15 mouse cellular contexts compared by ENCODE assay signal in the genomic region with DNA sequence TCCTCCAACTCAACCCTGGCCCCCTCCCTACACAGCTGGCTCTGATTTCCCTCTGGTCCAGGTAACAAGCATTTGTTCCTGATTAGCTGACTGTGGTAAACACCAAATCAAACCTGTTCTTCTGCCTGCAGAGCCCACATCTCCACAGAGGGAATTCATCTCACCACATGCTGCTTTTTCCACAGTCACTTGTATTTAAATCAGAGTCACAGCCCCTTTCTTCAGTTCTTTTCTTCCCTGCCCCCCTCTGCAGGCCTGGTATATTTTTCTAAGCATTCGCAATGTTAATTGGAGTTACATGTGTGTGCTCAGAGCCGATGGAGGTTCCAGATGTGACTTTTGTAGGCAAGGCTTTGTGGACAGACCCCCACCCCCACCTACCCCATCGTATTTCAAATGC.
A peak's percentile ranks its signal among the peaks of the same experiment; 100 is the strongest.
DNase-seq lines count a peak whose midpoint lies in the region; ATAC-seq lines count a peak whose summit lies in the region.
"Had no signal": no experiment of that assay in that cellular context is flagged by ENCODE, and none has a peak within 500 bp of the region (broad histone marks: within the 10 kb centered on the region; RNA-seq: fewer than 3 reads in every experiment).

No protein-coding gene starts in this region.

- no peaks in the 10 kb centered on the region for H3K27me3 ChIP-seq in embryonic facial prominence, embryonic 10.5 days (replicated peaks; ENCODE audit: low read depth, poor library complexity, severe bottlenecking)
- no peaks in the 10 kb centered on the region for H3K27me3 ChIP-seq in forebrain, embryonic 16.5 days (replicated peaks; ENCODE audit: control insufficient read depth, insufficient read depth, low read length)
- no peaks in the 10 kb centered on the region for H3K27me3 ChIP-seq in limb, embryonic 13.5 days
- no peaks in the 10 kb centered on the region for H3K27me3 ChIP-seq in neural tube, embryonic 12.5 days (replicated peaks)
- H3K27me3 ChIP-seq: Patski had no signal

- 19% methylated on average over 3 of the region's 3 CpGs for WGBS in embryonic facial prominence, embryonic 10.5 days
- WGBS in forebrain, embryonic 16.5 days: 7% methylated on average over 3 of the region's 3 CpGs
- WGBS in limb, embryonic 13.5 days: 5% methylated on average over 3 of the region's 3 CpGs
- WGBS in neural tube, embryonic 12.5 days: 25% methylated on average over 3 of the region's 3 CpGs

- no peak overlapping the region for H3K9ac ChIP-seq in forebrain, embryonic 16.5 days (replicated peaks; ENCODE audit: low read depth, low read length)
- no peak overlapping the region for H3K9ac ChIP-seq in limb, embryonic 13.5 days
- H3K9ac ChIP-seq in neural tube, embryonic 12.5 days: no peak overlapping the region

- H3K9me3 ChIP-seq in embryonic facial prominence, embryonic 10.5 days: no peaks in the 10 kb centered on the region
- no peaks in the 10 kb centered on the region; the same call in 1 of the 2 replicates for H3K9me3 ChIP-seq in forebrain, embryonic 16.5 days (ENCODE audit: control insufficient read depth, low read length)
- H3K9me3 ChIP-seq in limb, embryonic 13.5 days: no peaks in the 10 kb centered on the region
- H3K9me3 ChIP-seq in neural tube, embryonic 12.5 days: peaks cover 5% of the 10 kb centered on the region; the same call in 1 of the 2 replicates

- no peak overlapping the region for H3K4me2 ChIP-seq in forebrain, embryonic 16.5 days (ENCODE audit: low read length)
- H3K4me2 ChIP-seq in limb, embryonic 13.5 days (replicated peaks): no peak overlapping the region
- H3K4me2 ChIP-seq in neural tube, embryonic 12.5 days (replicated peaks): no peak overlapping the region
- H3K4me2 ChIP-seq: liver, embryonic 11.5 days had no signal

- ATAC-seq in forebrain, embryonic 16.5 days: no peak
- ATAC-seq in limb, embryonic 13.5 days (ENCODE audit: low FRiP score, low read depth): peak; percentile 78
- no peak for ATAC-seq in neural tube, embryonic 12.5 days (ENCODE audit: low FRiP score, low read depth)
- ATAC-seq: Patski had no signal

- H3K36me3 ChIP-seq in embryonic facial prominence, embryonic 10.5 days (replicated peaks): no peaks in the 10 kb centered on the region
- H3K36me3 ChIP-seq in forebrain, embryonic 16.5 days (ENCODE audit: control insufficient read depth, insufficient read depth): no peaks in the 10 kb centered on the region
- H3K36me3 ChIP-seq in limb, embryonic 13.5 days: no peaks in the 10 kb centered on the region
- no peaks in the 10 kb centered on the region for H3K36me3 ChIP-seq in neural tube, embryonic 12.5 days

- H3K4me1 ChIP-seq in embryonic facial prominence, embryonic 10.5 days: peaks cover 55% of the 10 kb centered on the region
- H3K4me1 ChIP-seq in forebrain, embryonic 16.5 days (replicated peaks; ENCODE audit: control insufficient read depth, insufficient read depth, low read length): peaks cover 28% of the 10 kb centered on the region
- peaks cover 32% of the 10 kb centered on the region for H3K4me1 ChIP-seq in limb, embryonic 13.5 days
- peaks cover 32% of the 10 kb centered on the region for H3K4me1 ChIP-seq in neural tube, embryonic 12.5 days

- no peak overlapping the region for H3K4me3 ChIP-seq in embryonic facial prominence, embryonic 10.5 days
- H3K4me3 ChIP-seq in forebrain, embryonic 16.5 days (replicated peaks; ENCODE audit: low read length): no peak overlapping the region
- no peak overlapping the region for H3K4me3 ChIP-seq in limb, embryonic 13.5 days
- no peak overlapping the region for H3K4me3 ChIP-seq in neural tube, embryonic 12.5 days
- H3K4me3 ChIP-seq: erythroblast, embryonic 14.5 days had no signal

- peak overlapping the region; percentile 83 for H3K27ac ChIP-seq in embryonic facial prominence, embryonic 10.5 days (replicated peaks)
- peak overlapping the region; percentile 63; the same call in 1 of the 2 replicates for H3K27ac ChIP-seq in forebrain, embryonic 16.5 days (ENCODE audit: low read length)
- no peak overlapping the region; the same call in 1 of the 2 replicates for H3K27ac ChIP-seq in limb, embryonic 13.5 days
- H3K27ac ChIP-seq in neural tube, embryonic 12.5 days: 0 out of 2 replicates have a peak overlapping the region, but pooled peaks have one; percentile 0
- H3K27ac ChIP-seq: macrophage had no signal

- peak; percentile 76 for DNase-seq in embryonic facial prominence, embryonic 10.5 days (ENCODE audit: low spot score)
- no peak for DNase-seq in liver
- no peak for DNase-seq in layer of hippocampus, adult 11-12 months (ENCODE audit: low spot score)
- DNase-seq in cerebellum, adult 9-10 months: no peak
- DNase-seq: adrenal gland, postnatal 10 days; cerebellum, adult 11-12 months; kidney, adult 8-10 months; spleen, adult 18-20 months had no signal
